Mouse (Mus musculus) bone marrow, adult 2 months (tissue): Measurements from ENCODE around the gene Gzmm.

ENCODE experiments used
- CTCF ChIP-seq: fragments of 200-500 bp; IDR thresholded peaks from 2 replicates; pipeline ENCODE4 v1.5.1; 2011; ENCODE audit warnings: low read length, control low read depth; ENCODE audit not compliant: control insufficient read depth, insufficient read depth
- POLR2A ChIP-seq: fragments of 200-500 bp; IDR thresholded peaks from 2 replicates; pipeline ENCODE4 v1.6.1; 2011; ENCODE audit warnings: low read depth, mild to moderate bottlenecking, control low read depth, low read length, borderline replicate concordance; ENCODE audit not compliant: control insufficient read depth

DNA sequence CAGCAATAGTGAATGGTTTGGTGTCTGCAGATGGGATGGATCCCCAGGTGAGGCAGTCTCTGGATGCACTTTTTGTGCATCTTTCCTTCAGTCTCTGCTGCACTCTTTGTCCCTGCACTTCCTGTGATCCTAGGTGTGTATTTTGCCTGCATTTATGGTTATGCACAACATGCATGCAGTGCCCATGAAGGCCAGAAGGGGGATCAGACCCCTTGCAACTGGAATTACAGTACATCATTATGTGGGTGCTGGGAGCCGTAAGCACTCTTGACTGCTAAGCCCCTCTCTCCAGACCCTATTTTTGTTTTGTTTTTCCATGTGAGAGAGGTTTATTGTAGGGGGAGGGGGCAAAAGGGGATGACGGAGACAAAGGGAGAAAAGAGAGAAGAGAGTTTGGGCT, 28.5 kb upstream of the Gzmm start:
- no peak for TF ChIP-seq POLR2A
- 0 out of 2 replicates have a peak, but pooled peaks have one; percentile 8 for TF ChIP-seq CTCF
